Mouse (Mus musculus) intestine, postnatal 0 days (tissue): ENCODE measurements around the gene Adgrg7. TPM values are rescaled to one million over a fixed set of nuclear protein-coding genes. Genes with fewer than 3 reads are reported as not detected.

Experiments used
- ATAC-seq: fragments of 200-750 bp; cut with Nextera tagmentation; 2 replicates; pipeline ENCODE4 v1.8.0; 2017; ENCODE audit warnings: mild to moderate bottlenecking, moderate TSS enrichment, moderate library complexity
- H3K27ac ChIP-seq: fragments of 300-500 bp; sonication (generic); 2 replicates; pipeline ENCODE4 v1.5.1; 2014; ENCODE audit warnings: mild to moderate bottlenecking, low read depth, low read length, moderate library complexity
- H3K27me3 ChIP-seq: fragments of 300-500 bp; sonication (generic); replicated peaks from 2 replicates; pipeline ENCODE4 v1.6.1; 2014; ENCODE audit warnings: low read length, mixed read lengths; ENCODE audit not compliant: control insufficient read depth, insufficient read depth
- H3K36me3 ChIP-seq: fragments of 300-500 bp; sonication (generic); 2 replicates; pipeline ENCODE4 v1.6.1; 2014; ENCODE audit warnings: mild to moderate bottlenecking, moderate library complexity; ENCODE audit not compliant: control insufficient read depth, insufficient read depth
- H3K4me1 ChIP-seq: fragments of 300-500 bp; sonication (generic); replicated peaks from 2 replicates; pipeline ENCODE4 v1.6.1; 2014; ENCODE audit warnings: antibody characterized with exemption, low read length, mixed read lengths; ENCODE audit not compliant: control insufficient read depth, insufficient read depth
- H3K4me2 ChIP-seq: fragments of 300-500 bp; sonication (generic); replicated peaks from 2 replicates; pipeline ENCODE4 v1.6.1; 2014; ENCODE audit warnings: low read depth, mild to moderate bottlenecking, moderate library complexity
- H3K4me3 ChIP-seq: fragments of 300-500 bp; sonication (generic); 2 replicates; pipeline ENCODE4 v1.5.1; 2014; ENCODE audit warnings: low read depth, low read length
- H3K9ac ChIP-seq: fragments of 300-500 bp; sonication (generic); 2 replicates; pipeline ENCODE4 v1.6.1; 2014; ENCODE audit warnings: mild to moderate bottlenecking, low read depth, low read length
- H3K9me3 ChIP-seq: fragments of 300-500 bp; sonication (generic); 2 replicates; pipeline ENCODE4 v1.6.1; 2016; ENCODE audit warnings: mixed run types; ENCODE audit not compliant: control insufficient read depth
- CTCF ChIP-seq: sonication (generic); IDR thresholded peaks from 2 replicates; pipeline ENCODE4 v1.5.1; 2016; ENCODE audit warnings: low read depth, mild to moderate bottlenecking, control low read depth, antibody characterized with exemption, moderate library complexity
- WGBS: fragments of 180-500 bp; shearing (Covaris S2); extraction: QIAGEN DNeasy Blood & Tissue Kit; methylation state at CpG from one replicate; pipeline ENCODE4 v1.1.7; 2014; 5-methylcytosine and 5-hydroxymethylcytosine counted together
- polyA plus RNA-seq: library from polyadenylated mRNA; unstranded; fragments of >200 nt; fragmentation: Nextera tagmentation; extraction: Ambion mirVana; gene quantifications from 2 replicates; pipeline ENCODE4 v1.2.1, GENCODE M21; 2015

Adgrg7 gene
- 18.4 and 21.0 TPM in 2 replicates for polyA plus RNA-seq

- peak; percentile 84 for ATAC-seq
- Histone ChIP-seq H3K9ac (peak within 1 kb of the TSS; percentile 8; the same call in 1 of the 2 replicates), H3K4me3 (peak within 1 kb of the TSS; percentile 50), H3K9me3 (no peaks in the 10 kb centered on the region), H3K27me3 (no peaks in the 10 kb centered on the region), H3K27ac (peak within 1 kb of the TSS; percentile 73), H3K4me2 (peak within 1 kb of the TSS; percentile 58), H3K36me3 (no peaks in the 10 kb centered on the region), H3K4me1 (0 out of 2 replicates have a peak, but pooled peaks cover 3% of the 10 kb centered on the region)
- TF ChIP-seq CTCF = no peak
- 38% methylated on average over 8 of the region's 8 CpGs for WGBS
Measured at GRCm38 (mm10) chr16:56795481-56796139, at the start of gene Adgrg7. TSS of gene Adgrg7 (minus strand) at chr16:56795855.

GRCm38 (mm10) chr16:56842988-56843387, 47.3 kb upstream of the Adgrg7 start:
- Histone ChIP-seq H3K4me2 (no peak overlapping the region), H3K36me3 (no peaks in the 10 kb centered on the region), H3K9me3 (no peaks in the 10 kb centered on the region), H3K27ac (no peak overlapping the region), H3K4me3 (no peak overlapping the region), H3K27me3 (no peaks in the 10 kb centered on the region), H3K9ac (no peak overlapping the region), H3K4me1 (no peaks in the 10 kb centered on the region)
- TF ChIP-seq CTCF = no peak
- 87% methylated on average over 5 of the region's 5 CpGs for WGBS
- ATAC-seq = no peak

GRCm38 (mm10) chr16:56833312-56833711, 37.7 kb upstream of the Adgrg7 start:
- Histone ChIP-seq H3K4me3 (no peak overlapping the region), H3K4me2 (no peak overlapping the region), H3K9ac (no peak overlapping the region), H3K4me1 (no peaks in the 10 kb centered on the region), H3K36me3 (no peaks in the 10 kb centered on the region), H3K27me3 (no peaks in the 10 kb centered on the region), H3K27ac (no peak overlapping the region), H3K9me3 (no peaks in the 10 kb centered on the region)
- whole genome bisulfite sequencing = 84% methylated on average over 1 of the region's 1 CpGs
- no peak for ATAC-seq
- TF ChIP-seq CTCF = no peak

- no peak overlapping the region for H3K27ac ChIP-seq
- H3K9me3 ChIP-seq = no peaks in the 10 kb centered on the region
- no peaks in the 10 kb centered on the region for H3K36me3 ChIP-seq
- H3K4me2 ChIP-seq = no peak overlapping the region
- H3K27me3 ChIP-seq = no peaks in the 10 kb centered on the region
- 86% methylated on average over 2 of the region's 2 CpGs for WGBS
- ATAC-seq = no peak
- no peaks in the 10 kb centered on the region for H3K4me1 ChIP-seq
- no peak overlapping the region for H3K4me3 ChIP-seq
- no peak for TF ChIP-seq CTCF
- no peak overlapping the region for H3K9ac ChIP-seq
Measured at GRCm38 (mm10) chr16:56831986-56832385, 36.3 kb upstream of the Adgrg7 start.

- H3K4me2 ChIP-seq = no peak overlapping the region
- no peak overlapping the region for H3K27ac ChIP-seq
- no peaks in the 10 kb centered on the region for H3K36me3 ChIP-seq
- H3K9me3 ChIP-seq = no peaks in the 10 kb centered on the region
- 0 out of 2 replicates have a peak, but pooled peaks cover 3% of the 10 kb centered on the region for H3K4me1 ChIP-seq
- TF ChIP-seq CTCF = no peak
- 41% methylated on average over 6 of the region's 6 CpGs for WGBS
- no peaks in the 10 kb centered on the region for H3K27me3 ChIP-seq
- H3K4me3 ChIP-seq = no peak overlapping the region
- ATAC-seq = 0 out of 2 replicates have a peak, but pooled peaks have one; percentile 33
- H3K9ac ChIP-seq = no peak overlapping the region
Measured at GRCm38 (mm10) chr16:56801370-56802109, 5.9 kb upstream of the Adgrg7 start.

GRCm38 (mm10) chr16:56800946-56801345, 5.3 kb upstream of the Adgrg7 start:
- no peak for TF ChIP-seq CTCF
- no peak for ATAC-seq
- no peaks in the 10 kb centered on the region for H3K9me3 ChIP-seq
- no peak overlapping the region for H3K4me3 ChIP-seq
- H3K4me2 ChIP-seq = no peak overlapping the region
- H3K9ac ChIP-seq = no peak overlapping the region
- 0 out of 2 replicates have a peak, but pooled peaks cover 3% of the 10 kb centered on the region for H3K4me1 ChIP-seq
- WGBS = 83% methylated on average over 7 of the region's 7 CpGs
- no peak overlapping the region for H3K27ac ChIP-seq
- H3K36me3 ChIP-seq = no peaks in the 10 kb centered on the region
- H3K27me3 ChIP-seq = no peaks in the 10 kb centered on the region
